Mouse (Mus musculus) forebrain, embryonic 12.5 days (tissue): ENCODE data around the gene Myadml2. TPM values are rescaled to one million over a fixed set of nuclear protein-coding genes. Genes with fewer than 3 reads are reported as not detected.
A peak's percentile ranks its signal among the peaks of the same experiment; 100 is the strongest.

ENCODE experiments used
- ATAC-seq: fragments of 200-750 bp; cut with Nextera tagmentation; 2 replicates; pipeline ENCODE4 v1.8.0; 2017; ENCODE audit warnings: moderate TSS enrichment; ENCODE audit not compliant: low FRiP score
- H3K27ac ChIP-seq: fragments of 300-500 bp; sonication (generic); 2 replicates; pipeline ENCODE4 v1.5.1; 2016; ENCODE audit warnings: mild to moderate bottlenecking
- H3K27me3 ChIP-seq: fragments of 300-500 bp; sonication (generic); 2 replicates; pipeline ENCODE4 v1.6.1; 2016; ENCODE audit warnings: mild to moderate bottlenecking
- H3K36me3 ChIP-seq: fragments of 300-500 bp; sonication (generic); replicated peaks from 2 replicates; pipeline ENCODE4 v1.6.1; 2016; ENCODE audit warnings: mild to moderate bottlenecking
- H3K4me1 ChIP-seq: fragments of 300-500 bp; sonication (generic); 2 replicates; pipeline ENCODE4 v1.6.1; 2016
- H3K4me2 ChIP-seq: fragments of 300-500 bp; sonication (generic); 2 replicates; pipeline ENCODE4 v1.6.1; 2016; ENCODE audit warnings: mild to moderate bottlenecking, moderate library complexity
- H3K4me3 ChIP-seq: fragments of 300-500 bp; sonication (generic); replicated peaks from 2 replicates; pipeline ENCODE4 v1.5.1; 2016; ENCODE audit warnings: mild to moderate bottlenecking
- H3K9ac ChIP-seq: fragments of 300-500 bp; sonication (generic); 2 replicates; pipeline ENCODE4 v1.6.1; 2016; ENCODE audit warnings: mild to moderate bottlenecking
- H3K9me3 ChIP-seq: fragments of 300-500 bp; sonication (generic); 2 replicates; pipeline ENCODE4 v1.6.1; 2016
- WGBS: fragments of 180-500 bp; shearing (Covaris S2); methylation state at CpG from one replicate; pipeline ENCODE4 v1.1.7; 2016; 5-methylcytosine and 5-hydroxymethylcytosine counted together
- polyA plus RNA-seq: library from polyadenylated mRNA; unstranded; fragments of >200 nt; fragmentation: Nextera tagmentation; extraction: Ambion mirVana; gene quantifications from 2 replicates; pipeline ENCODE4 v1.2.1, GENCODE M21; 2016

Myadml2 gene
- polyA plus RNA-seq, 1 experiment from 2014 or later, result not detected

- 3% methylated on average over 45 of the region's 50 CpGs for WGBS
- H3K4me3 ChIP-seq, result peak overlapping the region; percentile 41
- H3K9me3 ChIP-seq, result no peaks in the 10 kb centered on the region
- H3K9ac ChIP-seq, result peak overlapping the region; percentile 33; the same call in 1 of the 2 replicates
- H3K36me3 ChIP-seq, result no peaks in the 10 kb centered on the region
- no peak overlapping the region for H3K27ac ChIP-seq
- peaks cover 93% of the 10 kb centered on the region for H3K27me3 ChIP-seq
- H3K4me1 ChIP-seq, result peaks cover 23% of the 10 kb centered on the region
- 0 out of 2 replicates have a peak, but pooled peaks have one; percentile 6 for ATAC-seq
- peak overlapping the region; percentile 60 for H3K4me2 ChIP-seq
Measured at GRCm38 (mm10) chr11:120659509-120660300, 11.7 kb upstream of the Myadml2 start.

DNA sequence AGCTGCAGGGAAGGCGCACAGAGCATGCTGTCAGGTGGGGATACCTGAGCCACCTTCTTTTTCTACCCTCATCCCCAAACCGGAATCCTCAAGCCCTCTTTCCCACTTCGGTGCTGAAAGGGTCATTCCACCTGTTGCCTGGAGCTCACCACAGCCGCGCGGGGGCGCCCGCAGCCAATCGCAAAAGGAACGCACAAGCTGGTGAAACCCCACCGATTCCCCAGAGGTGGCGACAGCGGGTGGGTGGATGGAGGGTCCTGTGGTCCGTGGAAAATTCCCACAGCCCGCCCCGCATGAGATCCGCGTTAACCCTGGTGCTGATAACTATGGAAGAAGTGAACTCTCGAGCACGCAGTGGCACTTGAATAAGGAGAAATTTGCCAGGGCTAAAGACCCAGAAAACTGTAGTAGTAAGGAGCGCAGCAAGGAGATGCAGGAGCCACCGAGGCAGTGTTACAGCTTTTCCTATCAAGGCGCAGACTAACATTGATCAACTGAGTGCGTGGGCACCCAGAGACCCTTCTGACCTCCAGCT, 11.0 kb upstream of the Myadml2 start:
- H3K9me3 ChIP-seq, result no peaks in the 10 kb centered on the region
- WGBS, result 5% methylated on average over 24 of the region's 24 CpGs
- no peak overlapping the region for H3K4me3 ChIP-seq
- H3K27ac ChIP-seq, result no peak overlapping the region
- no peak overlapping the region for H3K9ac ChIP-seq
- no peaks in the 10 kb centered on the region for H3K36me3 ChIP-seq
- no peak for ATAC-seq
- peaks cover 95% of the 10 kb centered on the region for H3K27me3 ChIP-seq
- peaks cover 23% of the 10 kb centered on the region for H3K4me1 ChIP-seq
- no peak overlapping the region for H3K4me2 ChIP-seq

- Histone ChIP-seq H3K4me1 (peaks cover 23% of the 10 kb centered on the region), H3K27me3 (peaks cover 79% of the 10 kb centered on the region), H3K4me3 (no peak overlapping the region), H3K27ac (no peak overlapping the region), H3K9ac (no peak overlapping the region), H3K4me2 (no peak overlapping the region), H3K9me3 (no peaks in the 10 kb centered on the region), H3K36me3 (no peaks in the 10 kb centered on the region)
- ATAC-seq, result no peak
- 85% methylated on average over 4 of the region's 4 CpGs for WGBS
Measured at GRCm38 (mm10) chr11:120657301-120657700, 9.3 kb upstream of the Myadml2 start.

- Histone ChIP-seq H3K9me3 (no peaks in the 10 kb centered on the region), H3K4me1 (peaks cover 7% of the 10 kb centered on the region), H3K9ac (no peak overlapping the region), H3K27me3 (peaks cover 61% of the 10 kb centered on the region), H3K4me2 (no peak overlapping the region), H3K27ac (no peak overlapping the region), H3K4me3 (no peak overlapping the region), H3K36me3 (no peaks in the 10 kb centered on the region)
- WGBS, result 75% methylated on average over 3 of the region's 3 CpGs
- no peak for ATAC-seq
Measured at GRCm38 (mm10) chr11:120654741-120655140, 6.8 kb upstream of the Myadml2 start.

DNA sequence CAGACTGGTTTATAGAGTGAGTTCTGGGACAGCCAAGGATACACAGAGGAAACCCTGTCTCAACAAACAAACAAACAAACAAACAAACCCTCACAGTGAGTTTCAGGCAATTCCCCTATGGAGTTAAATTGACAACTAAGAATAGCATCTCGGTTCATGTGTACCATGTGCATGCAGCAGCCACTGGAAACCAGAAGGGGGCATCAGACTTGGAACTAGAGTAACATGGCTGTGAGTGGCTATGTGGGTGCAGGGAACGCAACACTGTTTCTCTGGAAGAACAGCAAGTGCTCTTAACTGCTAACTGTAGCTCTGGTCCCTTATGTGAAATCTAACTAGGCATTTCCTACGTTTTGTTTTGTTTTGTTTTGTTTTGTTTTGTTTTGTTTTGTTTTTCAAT, 3.9 kb upstream of the Myadml2 start:
- Histone ChIP-seq H3K27me3 (peaks cover 44% of the 10 kb centered on the region), H3K4me1 (peaks cover 9% of the 10 kb centered on the region), H3K27ac (no peak overlapping the region), H3K4me3 (no peak overlapping the region), H3K4me2 (no peak overlapping the region), H3K9ac (no peak overlapping the region), H3K36me3 (no peaks in the 10 kb centered on the region), H3K9me3 (no peaks in the 10 kb centered on the region)
- no peak for ATAC-seq
- 69% methylated on average over 3 of the region's 3 CpGs for WGBS

DNA sequence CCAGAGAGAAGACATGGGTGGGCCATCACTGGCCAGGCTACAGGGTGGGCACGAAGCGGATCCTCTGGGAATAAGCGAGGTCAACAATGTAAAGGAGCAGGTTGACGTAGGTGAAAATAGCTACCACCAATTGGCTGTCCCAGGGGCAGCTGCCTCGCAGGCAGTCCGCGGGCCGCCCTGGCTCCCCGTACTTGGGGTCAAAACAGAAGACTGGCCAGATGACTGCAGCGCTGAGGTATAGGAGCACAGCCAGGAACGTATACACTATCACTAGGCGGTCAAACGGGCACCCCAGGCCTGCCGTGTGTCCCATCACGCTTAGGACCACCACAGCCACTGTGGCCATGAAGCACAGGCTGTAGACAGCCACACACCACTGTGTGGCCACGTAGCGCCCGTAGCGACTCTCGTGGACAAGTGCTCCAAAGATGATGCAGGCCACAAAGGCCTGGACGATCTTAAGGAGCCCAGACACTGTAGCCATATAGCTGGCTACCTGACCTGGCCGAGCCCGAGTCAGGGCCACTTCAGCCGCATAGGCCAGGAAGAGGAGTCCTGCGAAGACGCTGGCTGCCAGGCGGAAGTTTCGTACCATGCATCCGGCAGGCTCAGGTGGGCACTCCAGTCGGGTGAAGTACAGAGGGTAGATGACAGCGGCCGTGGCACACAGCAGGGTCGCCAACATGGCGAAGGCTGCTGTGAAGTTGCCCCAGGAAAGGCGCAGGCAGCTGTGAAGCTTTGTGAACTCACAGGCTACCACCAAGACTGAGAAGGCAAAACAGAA, 719 bp downstream of the Myadml2 start:
- H3K4me3 ChIP-seq, result no peak overlapping the region
- H3K4me2 ChIP-seq, result no peak overlapping the region
- H3K4me1 ChIP-seq, result peaks cover 20% of the 10 kb centered on the region
- H3K27ac ChIP-seq, result no peak overlapping the region
- no peaks in the 10 kb centered on the region for H3K36me3 ChIP-seq
- no peak overlapping the region for H3K9ac ChIP-seq
- H3K9me3 ChIP-seq, result no peaks in the 10 kb centered on the region
- no peak for ATAC-seq
- H3K27me3 ChIP-seq, result peaks cover 36% of the 10 kb centered on the region
- 82% methylated on average over 35 of the region's 35 CpGs for WGBS

DNA sequence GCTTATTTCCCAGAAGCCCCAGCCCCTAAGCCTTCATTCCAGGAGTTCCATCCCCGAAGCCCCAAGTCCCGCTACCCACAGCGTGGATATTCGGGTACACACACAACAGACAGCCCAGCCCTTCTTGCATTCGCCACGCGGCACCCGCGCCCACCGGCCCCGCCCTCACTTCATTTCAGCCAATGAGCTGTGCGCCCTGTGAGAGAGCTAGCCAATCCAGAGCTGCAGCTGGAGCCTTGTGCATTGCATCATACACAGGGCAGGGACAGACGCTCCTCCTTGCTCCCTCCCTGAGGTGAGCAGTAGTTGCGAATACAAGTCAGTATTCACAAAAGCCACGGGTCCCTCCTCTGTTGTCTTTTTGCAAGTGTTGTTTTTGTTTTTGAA, 4.4 kb downstream of the Myadml2 start, which contains the start of gene Pycr1:
Pycr1 (minus strand) TSS at position 169 of the 387 bp plus-strand sequence.
- Histone ChIP-seq H3K4me1 (peaks cover 23% of the 10 kb centered on the region), H3K4me2 (peak within 1 kb of the TSS; percentile 90), H3K9me3 (no peaks in the 10 kb centered on the region), H3K9ac (peak within 1 kb of the TSS; percentile 66), H3K36me3 (no peaks in the 10 kb centered on the region), H3K4me3 (peak within 1 kb of the TSS; percentile 49), H3K27me3 (peaks cover 40% of the 10 kb centered on the region), H3K27ac (0 out of 2 replicates have a peak within 1 kb of the TSS, but pooled peaks have one; percentile 2)
- WGBS, result 0% methylated on average over 15 of the region's 15 CpGs
- peak; percentile 99 for ATAC-seq

- Histone ChIP-seq H3K36me3 (no peaks in the 10 kb centered on the region), H3K27me3 (peaks cover 38% of the 10 kb centered on the region), H3K9ac (peak overlapping the region; percentile 66), H3K4me2 (peak overlapping the region; percentile 90), H3K9me3 (no peaks in the 10 kb centered on the region), H3K4me3 (peak overlapping the region; percentile 49), H3K27ac (no peak overlapping the region), H3K4me1 (peaks cover 20% of the 10 kb centered on the region)
- whole genome bisulfite sequencing, result 2% methylated on average over 18 of the region's 18 CpGs
- peak; percentile 52 for ATAC-seq
Measured at GRCm38 (mm10) chr11:120642939-120643600, 4.9 kb downstream of the Myadml2 start.

- ATAC-seq, result no peak
- no peaks in the 10 kb centered on the region for H3K9me3 ChIP-seq
- H3K4me2 ChIP-seq, result no peak overlapping the region
- H3K36me3 ChIP-seq, result no peaks in the 10 kb centered on the region
- H3K27me3 ChIP-seq, result peaks cover 27% of the 10 kb centered on the region
- peaks cover 14% of the 10 kb centered on the region for H3K4me1 ChIP-seq
- no peak overlapping the region for H3K27ac ChIP-seq
- H3K9ac ChIP-seq, result no peak overlapping the region
- no peak overlapping the region for H3K4me3 ChIP-seq
- 88% methylated on average over 8 of the region's 8 CpGs for WGBS
Measured at GRCm38 (mm10) chr11:120641869-120642268, 6.1 kb downstream of the Myadml2 start.

DNA sequence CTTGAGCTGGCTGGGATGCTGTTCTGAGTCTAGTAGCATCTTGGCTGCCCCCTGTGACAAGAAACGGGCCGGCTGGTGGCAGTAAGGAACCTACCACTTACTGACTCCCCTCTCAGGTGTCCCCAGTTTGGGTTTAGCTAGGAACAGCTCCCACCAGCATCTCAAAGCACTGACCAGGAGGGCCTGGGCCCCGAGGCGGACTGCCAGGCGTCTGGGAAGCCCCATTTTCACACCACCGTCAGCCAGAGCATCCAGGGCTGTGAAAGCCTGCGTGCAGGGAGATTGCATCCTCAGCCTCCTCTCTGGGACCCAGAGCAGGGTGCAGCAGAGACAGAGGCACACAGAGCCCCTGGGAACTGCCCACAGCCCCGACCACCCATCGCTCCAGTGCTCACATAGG, 6.7 kb downstream of the Myadml2 start:
- Histone ChIP-seq H3K4me2 (no peak overlapping the region), H3K36me3 (no peaks in the 10 kb centered on the region), H3K9ac (peak overlapping the region; percentile 12; the same call in 1 of the 2 replicates), H3K4me3 (no peak overlapping the region; the same call in 1 of the 2 replicates), H3K4me1 (peaks cover 14% of the 10 kb centered on the region), H3K27ac (no peak overlapping the region), H3K27me3 (peaks cover 21% of the 10 kb centered on the region), H3K9me3 (no peaks in the 10 kb centered on the region)
- no peak for ATAC-seq
- 77% methylated on average over 9 of the region's 9 CpGs for WGBS

- H3K4me3 ChIP-seq, result no peak overlapping the region
- no peak for ATAC-seq
- no peaks in the 10 kb centered on the region for H3K27me3 ChIP-seq
- H3K4me1 ChIP-seq, result peaks cover 34% of the 10 kb centered on the region
- H3K36me3 ChIP-seq, result no peaks in the 10 kb centered on the region; the same call in 1 of the 2 replicates
- no peak overlapping the region for H3K27ac ChIP-seq
- WGBS, result 78% methylated on average over 5 of the region's 5 CpGs
- H3K9me3 ChIP-seq, result no peaks in the 10 kb centered on the region
- no peak overlapping the region for H3K9ac ChIP-seq
- no peak overlapping the region for H3K4me2 ChIP-seq
Measured at GRCm38 (mm10) chr11:120634810-120635209, 13.1 kb downstream of the Myadml2 start.
